Mouse (Mus musculus): ENCODE measurements around the gene Btbd17. TPM values are rescaled to one million over a fixed set of nuclear protein-coding genes. Genes with fewer than 3 reads are reported as not detected.
A peak's percentile ranks its signal among the peaks of the same experiment; 100 is the strongest.

Btbd17 gene
- polyA plus RNA-seq, 2 experiments from 2014 or later: not detected

DNA sequence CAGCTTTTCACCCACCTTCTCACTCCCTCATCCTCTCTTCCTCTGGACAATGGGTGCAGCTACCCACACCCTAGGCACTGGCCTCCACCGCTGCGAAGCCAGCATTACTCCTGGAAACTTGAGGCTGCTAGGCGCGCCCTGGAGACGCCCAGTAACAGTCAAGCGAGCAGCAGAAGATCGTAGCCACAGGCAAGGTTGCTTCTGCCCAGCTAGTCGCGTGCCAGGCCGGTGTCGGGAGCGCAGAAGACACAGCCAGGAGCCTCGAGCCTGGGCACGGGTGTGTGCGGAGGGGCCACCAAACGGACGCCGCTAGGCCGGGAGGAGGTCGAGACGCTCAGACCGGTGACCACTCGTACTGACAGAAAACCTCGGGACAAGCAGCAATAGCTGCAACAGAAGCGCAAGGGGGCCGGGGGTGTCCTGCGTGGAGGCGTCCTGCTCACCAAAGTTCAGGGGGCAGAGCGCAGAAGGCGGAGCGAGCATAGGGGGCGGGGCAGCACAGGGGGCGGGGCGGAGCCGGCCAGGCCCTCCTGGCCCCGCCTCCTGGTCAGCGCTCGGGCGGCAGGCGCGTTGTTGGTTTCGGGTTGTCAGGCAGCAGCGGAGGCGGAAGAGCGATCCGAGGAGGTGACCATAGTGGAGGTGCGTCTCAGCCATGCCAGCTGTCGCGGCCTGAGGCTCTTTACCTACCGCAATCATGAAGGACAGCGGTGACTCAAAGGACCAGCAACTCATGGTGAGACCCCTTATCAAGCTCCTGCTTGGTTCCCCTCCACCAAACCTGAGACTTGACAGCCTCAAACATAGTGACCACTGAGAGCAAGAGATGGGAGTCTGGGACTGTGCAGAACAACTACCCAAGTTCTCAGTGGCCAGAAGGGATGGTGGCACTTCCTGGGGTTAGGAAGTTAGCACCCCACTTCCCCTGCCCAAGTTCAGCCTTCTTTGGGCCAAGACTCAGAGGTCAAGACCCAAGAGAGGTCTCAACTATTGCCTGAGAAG, 30.6 kb downstream of the Btbd17 start, which contains the start of gene Kif19a:
TSS of gene Kif19a (plus strand) at position 569 of the 999 bp plus-strand sequence.
- ATAC-seq: no peak

DNA sequence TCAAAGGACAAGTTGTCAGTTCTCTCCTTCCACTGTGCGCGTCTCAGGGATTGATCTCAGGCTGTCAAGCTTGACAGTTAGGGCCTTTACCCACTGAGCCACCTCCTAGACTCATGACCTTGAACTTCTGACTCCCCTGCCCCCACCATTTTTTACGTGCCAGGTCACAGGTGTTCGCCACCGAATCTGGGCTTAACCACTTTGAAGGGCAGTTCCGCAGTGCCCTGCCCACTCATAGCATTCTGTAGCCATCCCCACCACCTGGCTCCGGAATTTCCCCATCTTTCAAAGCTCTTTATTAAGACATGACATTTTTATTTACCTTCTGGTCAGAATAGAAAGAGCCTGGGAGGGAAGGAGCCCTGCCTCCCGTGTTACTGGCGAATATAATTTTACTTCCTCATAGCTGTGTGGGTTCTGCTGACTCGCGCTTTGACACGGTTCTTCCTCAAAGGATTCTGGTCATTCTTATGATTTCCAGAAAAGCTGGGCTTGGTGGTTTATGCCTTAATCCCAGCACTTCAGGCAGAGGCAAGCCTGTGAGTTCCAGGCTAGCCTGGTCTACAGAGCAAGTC, 48.1 kb downstream of the Btbd17 start:
- ATAC-seq: no peak

DNA sequence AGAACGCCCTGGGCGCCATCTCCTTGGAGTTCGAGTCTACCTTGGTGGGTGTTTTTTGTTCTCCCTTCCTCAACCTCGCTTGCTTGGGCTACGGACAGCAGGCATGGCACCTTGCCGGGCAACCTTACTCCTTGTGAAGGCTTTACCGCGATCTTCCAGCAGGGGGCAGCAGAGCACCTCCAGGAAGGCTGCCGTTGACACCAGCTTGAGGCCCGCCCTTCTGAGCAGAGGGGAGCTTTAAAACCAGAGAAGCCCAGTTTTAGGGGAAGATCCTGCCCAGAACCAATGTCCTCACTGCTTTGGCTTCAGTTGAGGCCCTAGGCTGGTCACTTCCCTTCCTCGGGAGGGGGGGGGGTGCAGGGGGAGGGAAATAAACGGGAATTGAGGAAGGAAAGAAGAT, 50.6 kb downstream of the Btbd17 start:
- peak; percentile 57 for ATAC-seq

DNA sequence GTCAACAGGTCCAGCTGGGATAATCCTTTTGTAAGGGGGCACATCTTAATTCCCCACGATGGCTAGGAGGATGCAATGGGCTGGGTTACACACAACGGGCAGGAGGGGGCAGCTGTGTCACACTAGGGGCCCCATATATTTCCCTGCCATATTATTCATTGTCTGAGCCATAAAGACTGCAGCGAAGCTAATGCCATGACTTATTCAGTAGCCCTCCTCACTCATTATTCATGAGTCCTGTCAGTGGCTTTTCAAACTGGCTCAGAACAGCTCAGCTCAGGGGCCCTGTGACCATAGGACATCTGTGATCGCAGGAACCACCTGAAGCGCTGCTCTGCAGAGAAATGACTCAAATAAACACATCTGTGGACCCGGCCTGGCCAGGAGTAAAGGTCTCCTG, 54.3 kb downstream of the Btbd17 start:
- ATAC-seq: no peak

Other genes with a start within 250 kb of the Btbd17 start
- 1,000 to 10,000 TPM; 1,043 to 1,380 TPM for gene Rpl38, start 127.4 kb downstream of the Btbd17 start, polyA plus RNA-seq (2017; shearing (Covaris generic))
- 1 to 10 TPM; 2.4 to 3.3 TPM for gene Ttyh2, start 120.5 kb downstream of the Btbd17 start, polyA plus RNA-seq (2017; shearing (Covaris generic))
- not detected for gene Dnaic2, start 68.5 kb downstream of the Btbd17 start, polyA plus RNA-seq (2017; shearing (Covaris generic))
- under 1 TPM in 1 of 2 experiments, not detected in 1; 0.22 TPM for gene Kif19a, start 30.6 kb downstream of the Btbd17 start, polyA plus RNA-seq (2017; shearing (Covaris generic))
- not detected for gene Gpr142, start 3.0 kb upstream of the Btbd17 start, polyA plus RNA-seq (2017; shearing (Covaris generic))
- gene Gprc5c, start 55.2 kb upstream of the Btbd17 start, polyA plus RNA-seq (2017; shearing (Covaris generic)): under 1 TPM in 1 of 2 experiments, not detected in 1; 0.15 TPM
- under 1 TPM in 1 of 2 experiments, not detected in 1; 0.12 TPM for gene Cd300a, start 94.1 kb upstream of the Btbd17 start, polyA plus RNA-seq (2017; shearing (Covaris generic))
- under 1 TPM in 1 of 2 experiments, not detected in 1; 0.32 TPM for gene Cd300lb, start 138.4 kb upstream of the Btbd17 start, polyA plus RNA-seq (2017; shearing (Covaris generic))
- gene Cd300c, start 173.2 kb upstream of the Btbd17 start, polyA plus RNA-seq (2017; shearing (Covaris generic)): not detected
- gene Cd300ld, start 194.0 kb upstream of the Btbd17 start, polyA plus RNA-seq (2017; shearing (Covaris generic)): under 1 TPM; 0.44 to 0.69 TPM
- not detected for gene Cd300c2, start 205.9 kb upstream of the Btbd17 start, polyA plus RNA-seq (2017; shearing (Covaris generic))
- gene Cd300ld2, start 220.2 kb upstream of the Btbd17 start, polyA plus RNA-seq (2017; shearing (Covaris generic)): not detected
- gene Cd300ld4, start 231.1 kb upstream of the Btbd17 start, polyA plus RNA-seq (2017; shearing (Covaris generic)): not detected
- not detected for gene Cd300ld5, start 241.8 kb upstream of the Btbd17 start, polyA plus RNA-seq (2017; shearing (Covaris generic))